In genomic region chr8:123197016-123197415, GRCm38 (mm10) we compare ENCODE assay signal across 15 mouse cellular contexts. TPM values are rescaled to one million over a fixed set of nuclear protein-coding genes. Genes with fewer than 3 reads are reported as not detected.
DNase-seq lines count a peak whose midpoint lies in the region; ATAC-seq and TF ChIP-seq lines count a peak whose summit lies in the region.
"Not testable (repeated sequence)": the region's sequence is repeated elsewhere in the genome, so short reads cannot be mapped to it uniquely, and the experiment has no call there.
"Had no signal": no experiment of that assay in that cellular context is flagged by ENCODE, and none has a peak within 500 bp of the region (broad histone marks: within the 10 kb centered on the region; RNA-seq: fewer than 3 reads in every experiment).

No protein-coding gene starts in this region.

- not testable (repeated sequence) for TF ChIP-seq CTCF in liver, embryonic 14.5 days (IDR thresholded peaks at IDR 0.05; ENCODE audit: low read depth)

- H3K4me1 ChIP-seq in liver, embryonic 14.5 days (replicated peaks; ENCODE audit: control insufficient read depth in 2 of 2, insufficient read depth in 2 of 2, low read length in 1 of 2): not testable (repeated sequence)

- not testable (repeated sequence) for H3K9ac ChIP-seq in liver, embryonic 14.5 days (replicated peaks)

- H3K9me3 ChIP-seq in liver, embryonic 14.5 days (ENCODE audit: control insufficient read depth, low read length): not testable (repeated sequence)

- H3K36me3 ChIP-seq in liver, embryonic 14.5 days (replicated peaks; ENCODE audit: control insufficient read depth, insufficient read depth, low read depth): not testable (repeated sequence)

- TF ChIP-seq EP300 in liver, embryonic 14.5 days (IDR thresholded peaks at IDR 0.05; ENCODE audit: low read depth): not testable (repeated sequence)

- not testable (repeated sequence) for H3K27me3 ChIP-seq in liver, embryonic 14.5 days (ENCODE audit: control insufficient read depth, insufficient read depth, low read length)

- H3K4me2 ChIP-seq in liver, embryonic 14.5 days (ENCODE audit: low read depth): not testable (repeated sequence)

- ATAC-seq in liver, embryonic 14.5 days (ENCODE audit: insufficient read depth): peak; percentile 76; the same call in 1 of the 2 replicates
- ATAC-seq in megakaryocyte-erythroid progenitor cell, adult 5-6 weeks (replicated peaks; ENCODE audit: low FRiP score, low TSS enrichment, poor library complexity, severe bottlenecking): peak; percentile 59; the same call in 1 of the 2 replicates

- not testable (repeated sequence) for H3K4me3 ChIP-seq in liver, embryonic 14.5 days (ENCODE audit: insufficient read depth in 1 of 2, low read depth in 2 of 2, low read length in 2 of 2)

- DNase-seq in B cell, adult 2 months: peak; percentile 30 to 45
- DNase-seq in MEL-GATA-1-ER (ENCODE audit: extremely low read depth, low read depth): peak; percentile 37
- DNase-seq in c-Kit-positive CD71-negative TER-119-negative erythroid progenitor cells, embryonic 14.5 days (ENCODE audit: low read depth): peak; percentile 28
- peak; percentile 44 for DNase-seq in induced T-regulatory cell, adult 2 months (ENCODE audit: low read depth)
- DNase-seq in kidney, postnatal 4 days: peak; percentile 25 to 38
- DNase-seq in liver, embryonic 14.5 days (ENCODE audit: low read depth in 3 of 3, low spot score in 3 of 3): peak; percentile 34 to 67 (median 35)
- peak; percentile 31 to 60 for DNase-seq in spleen, postnatal 36 days (ENCODE audit: low spot score in 2 of 2)

- not testable (repeated sequence) for H3K27ac ChIP-seq in liver, embryonic 14.5 days

- WGBS in liver, embryonic 14.5 days (ENCODE audit: insufficient replicate concordance): 44% methylated on average over 5 of the region's 5 CpGs

RNA-seq across cellular contexts. Expression of gene Dpep1, which starts 11.0 kb away (rescaled TPM):
- 0.07 and 0.14 TPM in 2 replicates for polyA plus RNA-seq in liver, embryonic 14.5 days (2012; rRNA removed)
- polyA plus RNA-seq in liver, embryonic 14.5 days (2014; fragmentation: Nextera tagmentation; extraction: Ambion mirVana): 0.06 and 0.23 TPM in 2 replicates
- total RNA-seq in megakaryocyte-erythroid progenitor cell, adult 5-6 weeks (2014; fragmentation: Nextera tagmentation): not detected in 2 replicates
- total RNA-seq in megakaryocyte-erythroid progenitor cell, adult 5-6 weeks (2017): not detected in 2 replicates
- total RNA-seq: CH12.LX; granulocyte monocyte progenitor cell, adult 5-6 weeks; left cerebral cortex, adult 18-20 months; left cerebral cortex, postnatal 14 days had no signal
- polyA plus RNA-seq: forebrain, embryonic 14.5 days; midbrain, embryonic 13.5 days; neural tube, embryonic 14.5 days had no signal

RNA-seq across cellular contexts. Expression of gene Chmp1a, which starts 15.5 kb away (rescaled TPM):
- 29.9 and 30.9 TPM in 2 replicates for polyA plus RNA-seq in liver, embryonic 14.5 days (2012; rRNA removed)
- polyA plus RNA-seq in liver, embryonic 14.5 days (2014; fragmentation: Nextera tagmentation; extraction: Ambion mirVana): 42.9 and 44.6 TPM in 2 replicates
- 44.4 and 57.1 TPM in 2 replicates for total RNA-seq in megakaryocyte-erythroid progenitor cell, adult 5-6 weeks (2014; fragmentation: Nextera tagmentation)
- 25.8 and 34.0 TPM in 2 replicates for total RNA-seq in megakaryocyte-erythroid progenitor cell, adult 5-6 weeks (2017)

RNA-seq across cellular contexts. Expression of gene Spata33, which starts 15.6 kb away (rescaled TPM):
- polyA plus RNA-seq in liver, embryonic 14.5 days (2012; rRNA removed): 0.21 and 0.60 TPM in 2 replicates
- 0.08 and 0.16 TPM in 2 replicates for polyA plus RNA-seq in liver, embryonic 14.5 days (2014; fragmentation: Nextera tagmentation; extraction: Ambion mirVana)
- 0.59 and 1.8 TPM in 2 replicates for total RNA-seq in megakaryocyte-erythroid progenitor cell, adult 5-6 weeks (2014; fragmentation: Nextera tagmentation)
- total RNA-seq in megakaryocyte-erythroid progenitor cell, adult 5-6 weeks (2017): 0.66 and 1.1 TPM in 2 replicates

RNA-seq across cellular contexts. Expression of gene Cdk10, which starts 27.6 kb away (rescaled TPM):
- polyA plus RNA-seq in liver, embryonic 14.5 days (2012; rRNA removed): 15.4 and 16.3 TPM in 2 replicates
- 7.2 and 10.1 TPM in 2 replicates for polyA plus RNA-seq in liver, embryonic 14.5 days (2014; fragmentation: Nextera tagmentation; extraction: Ambion mirVana)
- total RNA-seq in megakaryocyte-erythroid progenitor cell, adult 5-6 weeks (2014; fragmentation: Nextera tagmentation): 45.0 and 57.8 TPM in 2 replicates
- total RNA-seq in megakaryocyte-erythroid progenitor cell, adult 5-6 weeks (2017): 33.7 and 35.4 TPM in 2 replicates

RNA-seq across cellular contexts. Expression of gene Sult5a1, which starts 38.9 kb away (rescaled TPM):
- polyA plus RNA-seq in liver, embryonic 14.5 days (2012; rRNA removed): 0.75 and 1.1 TPM in 2 replicates
- 0.69 and 0.91 TPM in 2 replicates for polyA plus RNA-seq in liver, embryonic 14.5 days (2014; fragmentation: Nextera tagmentation; extraction: Ambion mirVana)
- not detected in 2 replicates for total RNA-seq in megakaryocyte-erythroid progenitor cell, adult 5-6 weeks (2014; fragmentation: Nextera tagmentation)
- total RNA-seq in megakaryocyte-erythroid progenitor cell, adult 5-6 weeks (2017): not detected in 2 replicates
- total RNA-seq: granulocyte monocyte progenitor cell, adult 5-6 weeks had no signal
